Mouse (Mus musculus) stomach, embryonic 14.5 days (tissue): ENCODE data around the gene Fxyd6. TPM values are rescaled to one million over a fixed set of nuclear protein-coding genes. Genes with fewer than 3 reads are reported as not detected.

Experiments
- ATAC-seq: fragments of 200-750 bp; cut with Nextera tagmentation; 2 replicates; pipeline ENCODE4 v1.8.0; 2017; ENCODE audit warnings: low read depth, moderate TSS enrichment; ENCODE audit not compliant: insufficient number of reproducible peaks, insufficient read depth, low FRiP score
- H3K27ac ChIP-seq: fragments of 300-500 bp; sonication (generic); 2 replicates; pipeline ENCODE4 v1.5.1; 2014; ENCODE audit warnings: mild to moderate bottlenecking, low read length, moderate library complexity, mixed read lengths
- H3K27me3 ChIP-seq: fragments of 300-500 bp; sonication (generic); 2 replicates; pipeline ENCODE4 v1.6.1; 2014; ENCODE audit warnings: low read length, control low read depth, mixed read lengths; ENCODE audit not compliant: control insufficient read depth, insufficient read depth
- H3K36me3 ChIP-seq: fragments of 300-500 bp; sonication (generic); 2 replicates; pipeline ENCODE4 v1.6.1; 2014; ENCODE audit warnings: mild to moderate bottlenecking, control low read depth, low read length, moderate library complexity, mixed read lengths; ENCODE audit not compliant: control insufficient read depth, insufficient read depth
- H3K4me1 ChIP-seq: fragments of 300-500 bp; sonication (generic); 2 replicates; pipeline ENCODE4 v1.6.1; 2014; ENCODE audit warnings: low read length, control low read depth, mixed read lengths; ENCODE audit not compliant: control insufficient read depth, insufficient read depth
- H3K4me2 ChIP-seq: fragments of 300-500 bp; sonication (generic); replicated peaks from 2 replicates; pipeline ENCODE4 v1.6.1; 2014; ENCODE audit warnings: low read depth, low read length, control low read depth
- H3K4me3 ChIP-seq: fragments of 300-500 bp; sonication (generic); 2 replicates; pipeline ENCODE4 v1.5.1; 2014; ENCODE audit warnings: low read depth, low read length, control low read depth
- H3K9ac ChIP-seq: fragments of 300-500 bp; sonication (generic); replicated peaks from 2 replicates; pipeline ENCODE4 v1.6.1; 2014; ENCODE audit warnings: low read depth, mild to moderate bottlenecking, control low read depth, low read length, moderate library complexity, mixed read lengths
- H3K9me3 ChIP-seq: fragments of 300-500 bp; sonication (generic); 2 replicates; pipeline ENCODE4 v1.6.1; 2016; ENCODE audit warnings: low read depth, low read length, control low read depth; ENCODE audit not compliant: control insufficient read depth
- WGBS: fragments of 180-500 bp; shearing (Covaris S2); extraction: QIAGEN DNeasy Blood & Tissue Kit; methylation state at CpG from one replicate; pipeline ENCODE4 v1.1.7; 2014; 5-methylcytosine and 5-hydroxymethylcytosine counted together
- polyA plus RNA-seq: library from polyadenylated mRNA; unstranded; fragments of >200 nt; fragmentation: Nextera tagmentation; extraction: Ambion mirVana; gene quantifications from 2 replicates; pipeline ENCODE4 v1.2.1, GENCODE M21; 2014

Gene Fxyd6
- polyA plus RNA-seq, 1 experiment from 2014 or later = 61.4 TPM

DNA sequence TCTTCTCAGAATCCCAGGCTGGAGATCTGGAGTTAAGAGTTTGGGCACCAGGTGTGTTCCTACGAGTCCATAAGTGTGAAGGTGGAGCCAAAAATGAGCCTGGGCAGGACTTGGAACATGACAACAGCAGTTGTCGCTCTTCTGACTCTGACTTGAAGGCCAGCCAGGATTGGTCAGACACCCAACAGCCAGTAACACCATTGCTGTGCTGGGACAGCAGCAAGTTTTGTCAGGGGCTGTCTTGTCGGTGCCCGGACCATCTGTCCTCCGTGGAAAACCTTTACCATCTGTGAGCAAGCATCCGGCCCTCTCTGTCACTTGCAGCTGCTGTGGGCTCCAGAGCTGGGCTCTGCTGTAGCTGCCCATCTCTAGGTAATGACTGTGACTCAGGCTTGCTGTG, 23.7 kb upstream of the Fxyd6 start:
- H3K27ac ChIP-seq = no peak overlapping the region
- no peak for ATAC-seq
- no peaks in the 10 kb centered on the region for H3K36me3 ChIP-seq
- no peak overlapping the region for H3K4me3 ChIP-seq
- H3K4me2 ChIP-seq = no peak overlapping the region
- 76% methylated on average over 6 of the region's 6 CpGs for WGBS
- H3K9ac ChIP-seq = no peak overlapping the region
- H3K4me1 ChIP-seq = no peaks in the 10 kb centered on the region
- H3K27me3 ChIP-seq = no peaks in the 10 kb centered on the region
- no peaks in the 10 kb centered on the region for H3K9me3 ChIP-seq

DNA sequence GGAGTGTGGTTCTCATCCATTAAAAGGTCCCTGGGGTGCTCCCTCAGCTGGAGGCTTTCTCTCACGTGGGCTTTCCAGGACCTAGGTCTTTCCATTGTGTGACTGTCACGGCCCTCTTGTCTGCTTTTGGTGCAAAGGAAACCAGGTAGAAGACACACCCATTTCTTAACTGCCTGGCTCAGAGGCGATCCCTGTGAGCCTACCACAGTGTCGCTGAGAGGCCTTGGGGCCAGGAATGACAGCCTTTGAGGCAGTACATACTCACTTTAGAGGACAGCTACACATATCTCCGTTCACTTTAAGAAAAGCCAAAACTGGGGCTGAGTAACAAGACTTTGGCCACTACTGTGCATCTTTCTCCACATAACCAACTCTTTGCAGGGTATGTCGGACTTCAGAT, 21.4 kb upstream of the Fxyd6 start:
- H3K4me2 ChIP-seq = no peak overlapping the region
- no peaks in the 10 kb centered on the region for H3K27me3 ChIP-seq
- no peak overlapping the region for H3K4me3 ChIP-seq
- H3K4me1 ChIP-seq = no peaks in the 10 kb centered on the region
- no peak for ATAC-seq
- no peak overlapping the region for H3K9ac ChIP-seq
- no peaks in the 10 kb centered on the region for H3K36me3 ChIP-seq
- 81% methylated on average over 6 of the region's 6 CpGs for WGBS
- H3K27ac ChIP-seq = no peak overlapping the region
- no peaks in the 10 kb centered on the region for H3K9me3 ChIP-seq

DNA sequence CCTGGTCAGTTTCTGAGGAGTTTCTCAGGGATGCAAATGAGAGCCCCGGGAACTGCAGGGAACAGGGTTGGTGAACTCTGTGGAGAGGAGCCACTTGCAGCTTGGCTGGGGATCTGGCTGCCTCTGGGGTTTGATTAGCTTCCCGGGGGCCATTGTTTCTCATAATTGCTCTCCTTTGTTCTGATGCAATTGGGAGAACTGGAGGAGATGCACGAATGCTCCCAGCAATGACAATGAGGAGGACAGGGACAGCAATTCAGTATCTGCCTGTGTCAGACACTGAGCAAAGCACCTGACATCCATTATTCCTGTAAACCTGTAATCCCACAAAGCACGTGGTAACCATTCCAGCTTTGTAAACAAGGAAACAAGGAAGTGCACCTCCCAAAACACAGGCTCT, 20.8 kb upstream of the Fxyd6 start:
- H3K4me1 ChIP-seq = no peaks in the 10 kb centered on the region
- no peak overlapping the region for H3K4me3 ChIP-seq
- no peak for ATAC-seq
- H3K9me3 ChIP-seq = no peaks in the 10 kb centered on the region
- 44% methylated on average over 4 of the region's 4 CpGs for WGBS
- H3K27ac ChIP-seq = no peak overlapping the region
- H3K36me3 ChIP-seq = no peaks in the 10 kb centered on the region
- no peak overlapping the region for H3K9ac ChIP-seq
- no peaks in the 10 kb centered on the region for H3K27me3 ChIP-seq
- no peak overlapping the region for H3K4me2 ChIP-seq

DNA sequence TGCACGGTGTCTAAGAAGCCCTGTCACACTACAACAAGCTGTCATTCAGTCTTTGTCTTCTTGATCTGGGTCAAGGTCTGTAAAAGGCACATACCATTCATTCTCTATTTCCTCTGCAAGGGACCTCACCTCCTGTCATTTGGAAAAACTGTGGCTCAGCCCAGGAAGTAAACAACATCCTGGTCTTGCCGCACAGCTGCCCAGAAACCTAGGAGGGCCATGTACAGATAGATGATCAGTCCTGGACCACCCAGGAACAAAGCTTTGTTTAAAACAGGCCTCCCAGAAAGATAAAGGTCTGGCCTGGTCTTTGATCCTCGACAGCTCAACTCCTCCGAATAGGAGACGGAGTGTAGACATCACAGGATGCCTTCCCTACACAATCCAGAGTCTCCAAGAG, 20.1 kb upstream of the Fxyd6 start:
- Histone ChIP-seq H3K4me1 (no peaks in the 10 kb centered on the region), H3K4me3 (no peak overlapping the region), H3K27me3 (no peaks in the 10 kb centered on the region), H3K9me3 (no peaks in the 10 kb centered on the region), H3K36me3 (no peaks in the 10 kb centered on the region), H3K9ac (no peak overlapping the region), H3K4me2 (no peak overlapping the region), H3K27ac (no peak overlapping the region)
- ATAC-seq = no peak
- 22% methylated on average over 5 of the region's 5 CpGs for WGBS

DNA sequence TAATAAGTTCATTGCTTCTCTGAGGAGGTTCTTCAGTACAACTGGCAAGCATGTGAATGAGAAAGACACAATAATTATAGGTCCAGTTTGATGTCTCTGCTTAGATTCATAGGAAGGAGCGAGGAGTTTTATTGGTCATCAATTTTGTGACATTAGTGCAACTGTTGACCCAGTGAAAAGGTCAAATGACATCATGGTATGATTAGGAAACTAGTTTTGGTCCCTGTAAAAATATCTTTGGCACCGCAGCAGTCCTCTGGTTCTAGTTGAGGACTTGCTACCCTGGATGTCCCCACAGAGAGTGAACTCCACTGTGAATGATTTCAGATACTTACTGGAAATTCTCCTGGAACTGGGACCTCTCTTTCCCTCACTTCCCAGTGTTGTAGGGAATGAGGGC, 14.8 kb upstream of the Fxyd6 start:
- WGBS = 85% methylated on average over 2 of the region's 2 CpGs
- no peak for ATAC-seq
- H3K36me3 ChIP-seq = no peaks in the 10 kb centered on the region
- no peaks in the 10 kb centered on the region for H3K9me3 ChIP-seq
- no peak overlapping the region for H3K9ac ChIP-seq
- no peak overlapping the region for H3K4me3 ChIP-seq
- H3K27ac ChIP-seq = no peak overlapping the region
- H3K27me3 ChIP-seq = no peaks in the 10 kb centered on the region
- no peaks in the 10 kb centered on the region for H3K4me1 ChIP-seq
- no peak overlapping the region for H3K4me2 ChIP-seq

- Histone ChIP-seq H3K36me3 (no peaks in the 10 kb centered on the region), H3K9me3 (no peaks in the 10 kb centered on the region), H3K9ac (no peak overlapping the region), H3K27me3 (no peaks in the 10 kb centered on the region), H3K27ac (no peak overlapping the region), H3K4me2 (no peak overlapping the region), H3K4me1 (no peaks in the 10 kb centered on the region), H3K4me3 (no peak overlapping the region)
- no peak for ATAC-seq
- WGBS = 20% methylated on average over 7 of the region's 7 CpGs
These were observed 11.6 kb upstream of the Fxyd6 start for GRCm38 (mm10) chr9:45358356-45358755.

DNA sequence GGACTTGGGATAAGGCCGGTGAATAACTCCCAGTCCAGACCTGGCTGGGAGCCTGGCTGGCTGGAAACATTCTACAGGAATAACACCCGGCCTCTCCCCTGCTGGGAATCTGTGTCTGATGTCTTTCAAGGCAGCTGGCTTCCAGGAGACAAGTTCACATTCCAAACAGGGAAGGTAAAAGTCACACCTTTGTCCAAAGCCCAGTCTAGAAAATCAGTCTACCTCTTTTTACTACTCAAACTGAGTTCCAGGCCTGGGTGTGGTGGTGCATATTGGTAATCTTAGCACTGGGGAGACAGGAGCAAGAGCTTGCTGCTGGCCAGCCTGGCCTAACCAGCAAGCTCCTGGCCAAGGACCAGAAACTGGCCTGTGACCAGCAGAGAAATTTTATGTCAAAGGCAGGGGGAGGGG, 7.9 kb upstream of the Fxyd6 start:
- no peaks in the 10 kb centered on the region for H3K36me3 ChIP-seq
- no peak overlapping the region for H3K4me2 ChIP-seq
- H3K4me3 ChIP-seq = no peak overlapping the region
- WGBS = 14% methylated on average over 2 of the region's 2 CpGs
- H3K27me3 ChIP-seq = no peaks in the 10 kb centered on the region
- H3K9ac ChIP-seq = no peak overlapping the region
- H3K9me3 ChIP-seq = no peaks in the 10 kb centered on the region
- no peaks in the 10 kb centered on the region for H3K4me1 ChIP-seq
- ATAC-seq = no peak
- H3K27ac ChIP-seq = no peak overlapping the region

- no peaks in the 10 kb centered on the region for H3K27me3 ChIP-seq
- no peaks in the 10 kb centered on the region for H3K36me3 ChIP-seq
- H3K4me2 ChIP-seq = no peak overlapping the region
- 48% methylated on average over 7 of the region's 7 CpGs for WGBS
- H3K9me3 ChIP-seq = no peaks in the 10 kb centered on the region
- no peak overlapping the region for H3K27ac ChIP-seq
- no peak overlapping the region for H3K9ac ChIP-seq
- no peak overlapping the region for H3K4me3 ChIP-seq
- ATAC-seq = no peak
- H3K4me1 ChIP-seq = no peaks in the 10 kb centered on the region
These were observed 6.3 kb upstream of the Fxyd6 start for GRCm38 (mm10) chr9:45363639-45364214.

DNA sequence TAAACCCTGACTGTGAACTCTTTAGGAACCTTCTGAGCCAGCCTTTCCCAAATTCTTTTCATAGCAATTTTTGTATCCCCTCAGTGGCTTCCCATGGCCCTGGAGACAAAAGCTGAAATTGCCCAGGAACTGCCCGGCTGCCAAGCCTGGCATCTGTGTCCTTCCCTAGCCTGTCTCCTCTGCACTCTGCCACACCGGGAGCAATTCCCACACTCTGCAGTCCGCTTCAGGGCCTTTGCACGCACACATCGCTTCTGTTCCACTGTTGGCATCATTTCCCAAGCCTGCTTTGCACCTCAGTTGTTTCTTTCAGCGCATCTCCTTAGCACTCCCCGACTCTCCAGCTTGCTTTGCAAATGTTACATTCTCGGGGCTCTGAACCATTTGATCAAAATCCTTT, 2.3 kb upstream of the Fxyd6 start:
- Histone ChIP-seq H3K4me3 (no peak overlapping the region), H3K27ac (no peak overlapping the region), H3K36me3 (no peaks in the 10 kb centered on the region), H3K4me2 (no peak overlapping the region), H3K27me3 (no peaks in the 10 kb centered on the region), H3K4me1 (no peaks in the 10 kb centered on the region), H3K9ac (no peak overlapping the region), H3K9me3 (no peaks in the 10 kb centered on the region)
- WGBS = 56% methylated on average over 8 of the region's 8 CpGs
- ATAC-seq = no peak
